Mouse (Mus musculus): Measurements from ENCODE around the gene Pax3. TPM values are rescaled to one million over a fixed set of nuclear protein-coding genes. Genes with fewer than 3 reads are reported as not detected.

Pax3 gene
- polyA plus RNA-seq (2012; fragmentation: generic; extraction: Trizol) = 0.10 TPM

DNA sequence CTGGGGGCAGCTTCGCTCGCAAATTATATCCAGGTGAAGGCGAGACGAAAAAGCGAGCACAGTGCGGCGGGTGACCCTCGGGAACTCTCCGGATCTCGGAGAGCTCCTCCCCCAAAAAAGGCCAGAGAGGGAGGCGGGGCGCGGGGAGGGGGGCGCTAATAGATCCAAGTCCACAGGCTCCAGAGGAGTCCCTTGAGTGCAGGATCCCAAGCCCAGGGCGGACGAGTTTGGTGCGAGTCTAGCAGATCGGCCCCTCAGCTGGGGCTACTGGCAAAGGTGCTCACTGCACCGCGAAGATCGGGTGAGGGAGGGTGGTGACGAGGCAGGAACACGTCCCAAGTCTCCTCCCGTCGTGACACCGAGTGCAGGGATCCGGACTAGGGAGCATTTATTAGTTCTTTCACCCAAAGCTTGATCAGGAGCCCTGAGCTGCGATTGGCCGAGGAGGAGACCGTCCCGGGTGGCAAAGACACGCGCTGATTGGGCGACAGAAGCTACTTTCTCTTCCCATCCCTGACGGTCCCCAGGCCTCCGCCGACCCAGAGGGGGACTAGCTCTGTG is at the start of gene Pax3:
TSS of gene Pax3 (minus strand) at position 384 of the 561 bp plus-strand sequence.
- H3K27me3 ChIP-seq (ENCODE audit: control insufficient read depth, insufficient read depth, insufficient read length) = no peaks in the 10 kb centered on the region
- H3ac ChIP-seq (ENCODE audit: control insufficient read depth, insufficient read length) = no peak within 1 kb of the TSS
- H3K4me2 ChIP-seq (ENCODE audit: low read depth) = no peak within 1 kb of the TSS
- no peaks in the 10 kb centered on the region for H3K79me2 ChIP-seq (ENCODE audit: control insufficient read depth, insufficient read depth)
- H3K4me3 ChIP-seq = no peak within 1 kb of the TSS
- no peak for TF ChIP-seq CEBPB (IDR thresholded peaks at IDR 0.05; ENCODE audit: insufficient read depth, poor library complexity, severe bottlenecking)
- H3K36me3 ChIP-seq (ENCODE audit: control insufficient read depth, insufficient read depth) = no peaks in the 10 kb centered on the region

DNA sequence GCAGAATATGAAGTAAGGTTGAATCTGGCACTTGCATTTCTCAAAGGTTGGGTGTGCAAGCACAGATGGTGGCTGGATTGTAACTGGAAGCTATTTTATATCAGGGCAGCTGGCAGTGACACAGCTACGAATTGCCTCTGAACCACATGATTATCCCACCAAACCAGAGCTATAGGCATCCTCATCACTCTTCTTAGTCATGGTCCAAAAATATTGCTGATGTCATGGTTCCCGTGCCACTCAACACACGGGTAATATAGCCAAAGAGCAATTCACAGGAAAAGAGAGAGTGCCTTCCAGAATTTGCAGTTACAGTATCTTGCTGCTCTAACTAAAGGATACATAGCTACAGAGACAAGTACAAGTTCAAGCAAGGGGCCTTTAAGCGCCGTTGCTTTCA is 37.4 kb upstream of the Pax3 start:
- H3ac ChIP-seq (ENCODE audit: control insufficient read depth, insufficient read length) = no peak overlapping the region
- H3K27me3 ChIP-seq (ENCODE audit: control insufficient read depth, insufficient read depth, insufficient read length) = no peaks in the 10 kb centered on the region
- no peak overlapping the region for H3K4me3 ChIP-seq
- H3K79me2 ChIP-seq (ENCODE audit: control insufficient read depth, insufficient read depth) = no peaks in the 10 kb centered on the region
- H3K36me3 ChIP-seq (ENCODE audit: control insufficient read depth, insufficient read depth) = no peaks in the 10 kb centered on the region
- H3K4me2 ChIP-seq (ENCODE audit: low read depth) = no peak overlapping the region
- no peak for TF ChIP-seq CEBPB (IDR thresholded peaks at IDR 0.05; ENCODE audit: insufficient read depth, poor library complexity, severe bottlenecking)
- TF ChIP-seq TCF3 (IDR thresholded peaks at IDR 0.05; ENCODE audit: insufficient read length, low read depth) = no peak
- TF ChIP-seq E2F4 (IDR thresholded peaks at IDR 0.05; ENCODE audit: insufficient read depth) = no peak
- TF ChIP-seq MAX (IDR thresholded peaks at IDR 0.05; ENCODE audit: low read depth) = no peak
- no peak for TF ChIP-seq SRF (IDR thresholded peaks at IDR 0.05; ENCODE audit: control insufficient read depth, insufficient read length, low read depth)
- TF ChIP-seq REST (IDR thresholded peaks at IDR 0.05; ENCODE audit: insufficient read depth, insufficient read length) = no peak
- no peak for TF ChIP-seq MYOD1 (IDR thresholded peaks at IDR 0.05; ENCODE audit: control insufficient read depth in 1 of 3, insufficient read length in 2 of 3, low read depth in 2 of 3)
- TF ChIP-seq USF1 (IDR thresholded peaks at IDR 0.05; ENCODE audit: low read depth) = no peak
- no peak for TF ChIP-seq POLR2AphosphoS2 (IDR thresholded peaks at IDR 0.05; ENCODE audit: insufficient read length, low read depth)
- no peak for TF ChIP-seq TCF12 (IDR thresholded peaks at IDR 0.05; ENCODE audit: insufficient read depth, poor library complexity, severe bottlenecking)

DNA sequence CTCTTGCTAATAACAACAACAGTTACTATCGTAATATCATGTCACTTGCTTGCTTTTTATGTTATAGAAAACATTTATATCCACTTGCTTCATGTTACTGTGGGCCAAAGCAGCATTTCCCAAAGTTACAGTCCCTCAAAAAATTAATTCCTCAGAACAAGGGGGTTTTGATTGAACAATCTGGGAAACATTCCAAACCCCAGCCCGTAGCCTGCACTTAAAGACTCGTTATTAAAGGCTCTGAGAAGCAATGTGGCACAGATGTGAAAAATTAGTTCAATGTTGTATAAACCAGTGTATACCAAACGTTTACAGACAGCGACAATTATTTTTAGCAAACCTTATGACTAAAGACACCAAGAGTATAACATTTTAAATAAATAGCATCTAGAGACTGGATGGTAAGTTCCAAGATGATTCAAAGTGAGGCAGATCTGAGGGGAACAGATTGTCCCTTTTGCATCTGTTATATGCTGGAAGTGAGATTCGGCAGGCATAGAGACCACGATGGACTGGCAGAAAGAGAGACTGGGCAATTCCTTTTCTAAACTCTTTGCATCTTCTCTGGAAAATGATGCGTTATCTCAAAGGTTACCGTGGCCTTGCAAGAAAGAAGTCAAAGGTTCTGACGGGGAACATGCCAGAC is 35.1 kb upstream of the Pax3 start:
- no peaks in the 10 kb centered on the region for H3K27me3 ChIP-seq (ENCODE audit: control insufficient read depth, insufficient read depth, insufficient read length)
- H3K4me2 ChIP-seq (ENCODE audit: low read depth) = no peak overlapping the region
- TF ChIP-seq MYOD1 (IDR thresholded peaks at IDR 0.05; ENCODE audit: control insufficient read depth in 1 of 3, insufficient read length in 2 of 3, low read depth in 2 of 3) (no peak), MYOG (IDR thresholded peaks at IDR 0.05; ENCODE audit: control insufficient read depth in 1 of 3, insufficient read depth in 1 of 3, insufficient read length in 2 of 3, low read depth in 2 of 3) (no peak), USF1 (IDR thresholded peaks at IDR 0.05; ENCODE audit: low read depth) (no peak), TCF12 (IDR thresholded peaks at IDR 0.05; ENCODE audit: insufficient read depth, poor library complexity, severe bottlenecking) (no peak), SRF (IDR thresholded peaks at IDR 0.05; ENCODE audit: control insufficient read depth, insufficient read length, low read depth) (no peak), E2F4 (IDR thresholded peaks at IDR 0.05; ENCODE audit: insufficient read depth) (no peak), MAX (IDR thresholded peaks at IDR 0.05; ENCODE audit: low read depth) (no peak), REST (IDR thresholded peaks at IDR 0.05; ENCODE audit: insufficient read depth, insufficient read length) (no peak), CEBPB (IDR thresholded peaks at IDR 0.05; ENCODE audit: insufficient read depth, poor library complexity, severe bottlenecking) (no peak), POLR2AphosphoS2 (IDR thresholded peaks at IDR 0.05; ENCODE audit: insufficient read length, low read depth) (no peak), POLR2A (IDR thresholded peaks at IDR 0.05; ENCODE audit: insufficient read length, low read depth) (no peak), TCF3 (IDR thresholded peaks at IDR 0.05; ENCODE audit: insufficient read length, low read depth) (no peak)
- no peak overlapping the region for H3ac ChIP-seq (ENCODE audit: control insufficient read depth, insufficient read length)
- no peaks in the 10 kb centered on the region for H3K79me2 ChIP-seq (ENCODE audit: control insufficient read depth, insufficient read depth)
- H3K36me3 ChIP-seq (ENCODE audit: control insufficient read depth, insufficient read depth) = no peaks in the 10 kb centered on the region
- H3K4me3 ChIP-seq = no peak overlapping the region

DNA sequence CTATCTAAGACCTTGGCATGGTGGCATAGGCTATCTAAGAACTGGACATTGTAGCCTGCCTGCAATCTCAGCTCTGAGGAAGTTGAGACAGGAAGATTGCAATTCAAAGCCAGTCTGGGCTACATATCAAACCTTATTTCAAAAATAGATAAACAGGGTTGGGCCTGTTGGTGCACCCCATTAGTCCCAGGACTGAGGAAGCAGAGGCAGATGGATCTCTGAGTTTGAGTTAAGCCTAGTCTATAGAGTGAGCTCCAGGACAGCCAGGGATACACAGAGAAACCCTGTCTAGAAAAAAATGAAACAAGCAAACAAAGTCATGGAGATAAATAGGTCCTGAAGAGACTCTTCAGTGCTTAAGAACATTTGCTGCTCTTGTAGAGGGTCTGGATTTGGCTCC is 32.9 kb upstream of the Pax3 start:
- Histone ChIP-seq H3K4me2 (ENCODE audit: low read depth) (no peak overlapping the region), H3ac (ENCODE audit: control insufficient read depth, insufficient read length) (no peak overlapping the region), H3K79me2 (ENCODE audit: control insufficient read depth, insufficient read depth) (no peaks in the 10 kb centered on the region), H3K36me3 (ENCODE audit: control insufficient read depth, insufficient read depth) (no peaks in the 10 kb centered on the region), H3K27me3 (ENCODE audit: control insufficient read depth, insufficient read depth, insufficient read length) (no peaks in the 10 kb centered on the region), H3K4me3 (no peak overlapping the region)
- TF ChIP-seq MAX (IDR thresholded peaks at IDR 0.05; ENCODE audit: low read depth) (no peak), TCF3 (IDR thresholded peaks at IDR 0.05; ENCODE audit: insufficient read length, low read depth) (no peak), CEBPB (IDR thresholded peaks at IDR 0.05; ENCODE audit: insufficient read depth, poor library complexity, severe bottlenecking) (no peak)

DNA sequence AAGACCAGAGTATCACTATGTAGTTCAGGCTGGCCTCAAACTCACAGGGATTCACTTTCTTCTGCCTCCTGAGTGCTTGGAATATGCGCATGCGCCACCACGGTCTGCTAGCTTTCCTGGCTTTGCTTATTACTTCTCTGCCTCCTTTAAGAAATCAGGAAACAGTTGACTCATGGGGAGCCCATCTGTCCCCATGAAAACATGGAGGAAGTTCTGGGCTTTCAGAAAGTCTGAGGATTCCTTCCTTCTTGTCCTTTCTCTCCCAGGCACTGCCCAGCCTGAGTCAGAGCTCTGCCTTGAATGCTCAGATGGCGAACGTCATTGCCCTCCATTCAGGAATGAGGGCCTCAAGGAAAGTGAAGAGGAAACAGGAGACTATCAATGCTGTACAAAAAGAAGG is 31.8 kb upstream of the Pax3 start:
- Histone ChIP-seq H3K79me2 (ENCODE audit: control insufficient read depth, insufficient read depth) (no peaks in the 10 kb centered on the region), H3K27me3 (ENCODE audit: control insufficient read depth, insufficient read depth, insufficient read length) (no peaks in the 10 kb centered on the region), H3K36me3 (ENCODE audit: control insufficient read depth, insufficient read depth) (no peaks in the 10 kb centered on the region), H3K4me3 (no peak overlapping the region), H3ac (ENCODE audit: control insufficient read depth, insufficient read length) (no peak overlapping the region), H3K4me2 (ENCODE audit: low read depth) (no peak overlapping the region)
- no peak for TF ChIP-seq MYOD1 (IDR thresholded peaks at IDR 0.05; ENCODE audit: control insufficient read depth in 1 of 3, insufficient read length in 2 of 3, low read depth in 2 of 3)
- TF ChIP-seq MAX (IDR thresholded peaks at IDR 0.05; ENCODE audit: low read depth) = no peak
- TF ChIP-seq USF1 (IDR thresholded peaks at IDR 0.05; ENCODE audit: low read depth) = no peak
- TF ChIP-seq REST (IDR thresholded peaks at IDR 0.05; ENCODE audit: insufficient read depth, insufficient read length) = no peak
- TF ChIP-seq E2F4 (IDR thresholded peaks at IDR 0.05; ENCODE audit: insufficient read depth) = no peak
- TF ChIP-seq POLR2AphosphoS2 (IDR thresholded peaks at IDR 0.05; ENCODE audit: insufficient read length, low read depth) = no peak
- no peak for TF ChIP-seq TCF3 (IDR thresholded peaks at IDR 0.05; ENCODE audit: insufficient read length, low read depth)
- no peak for TF ChIP-seq SRF (IDR thresholded peaks at IDR 0.05; ENCODE audit: control insufficient read depth, insufficient read length, low read depth)
- TF ChIP-seq CEBPB (IDR thresholded peaks at IDR 0.05; ENCODE audit: insufficient read depth, poor library complexity, severe bottlenecking) = no peak
- no peak for TF ChIP-seq MYOG (IDR thresholded peaks at IDR 0.05; ENCODE audit: control insufficient read depth in 1 of 3, insufficient read depth in 1 of 3, insufficient read length in 2 of 3, low read depth in 2 of 3)
- no peak for TF ChIP-seq POLR2A (IDR thresholded peaks at IDR 0.05; ENCODE audit: insufficient read length, low read depth)
- TF ChIP-seq TCF12 (IDR thresholded peaks at IDR 0.05; ENCODE audit: insufficient read depth, poor library complexity, severe bottlenecking) = no peak
